Mouse (Mus musculus): ENCODE measurements at regions not wholly inside any gene's neighbourhood (a gene's known extent, or its start where the extent isn't known, plus 50 kb on each side); places are given as distances from the start of the nearest gene placed in this dataset.
"Not testable (repeated sequence)": the region's sequence is repeated elsewhere in the genome, so short reads cannot be mapped to it uniquely, and the experiment has no call there.

GRCm38 (mm10) chr9:25655767-25656513, 174.6 kb downstream of the Eepd1 start:
- peak; percentile 24 for DNase-seq

- no peak for DNase-seq
Measured at GRCm38 (mm10) chr9:25656534-25656933, 175.2 kb downstream of the Eepd1 start.

DNA sequence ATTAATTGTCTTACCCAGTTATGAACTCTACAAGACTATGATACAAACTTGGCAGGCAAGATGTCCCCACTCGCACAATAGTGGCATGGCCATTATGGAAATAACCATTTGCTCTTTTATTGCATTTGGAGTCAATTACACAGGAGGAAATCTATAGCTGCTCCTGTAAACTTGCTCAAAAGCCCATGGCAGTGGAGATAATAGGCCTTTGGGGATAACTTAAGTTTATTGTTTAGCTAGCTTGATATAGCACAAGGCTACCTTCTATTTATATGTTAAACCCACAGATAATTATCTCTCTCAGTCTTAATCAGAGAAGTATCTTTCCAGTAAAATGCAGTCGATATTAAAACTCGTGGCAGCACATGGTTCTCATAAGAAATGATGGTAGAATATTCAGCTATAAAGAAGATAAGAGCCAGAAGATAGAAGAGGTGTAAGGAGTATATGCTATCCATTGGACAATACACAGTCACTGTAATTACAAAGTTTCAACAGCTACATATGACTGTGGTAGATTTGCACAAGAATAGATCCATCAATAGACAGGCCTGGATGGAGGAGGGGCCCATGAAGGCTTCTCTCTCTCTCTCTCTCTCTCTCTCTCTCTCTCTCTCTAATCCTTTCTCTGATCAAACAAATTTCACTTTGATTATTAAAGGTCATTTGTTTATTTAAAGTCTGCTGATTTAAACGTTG, 202.4 kb downstream of the Eepd1 start:
- no peak for DNase-seq

DNA sequence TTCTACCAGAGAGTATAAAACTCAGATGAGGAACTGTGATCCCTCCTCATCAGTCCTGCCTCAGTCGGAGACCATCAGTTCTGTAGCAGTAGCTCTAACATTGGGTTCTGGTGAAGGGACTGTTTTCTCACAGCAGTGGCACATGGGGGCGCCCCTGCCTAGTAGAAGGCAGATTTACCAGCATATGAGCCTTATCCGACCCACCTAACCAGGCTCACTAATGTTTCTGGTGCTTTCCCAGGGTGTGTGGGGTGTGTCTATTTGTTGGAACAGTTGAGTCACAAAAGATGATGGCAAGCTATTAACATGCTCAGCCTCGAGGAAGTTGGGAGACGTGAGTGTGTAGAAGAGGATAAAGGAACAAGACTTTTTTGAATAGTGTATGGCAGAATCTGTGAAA, 212.3 kb downstream of the Eepd1 start:
- peak; percentile 14 for DNase-seq

GRCm38 (mm10) chr9:25695018-25695417, 213.7 kb downstream of the Eepd1 start:
- no peak for DNase-seq

DNA sequence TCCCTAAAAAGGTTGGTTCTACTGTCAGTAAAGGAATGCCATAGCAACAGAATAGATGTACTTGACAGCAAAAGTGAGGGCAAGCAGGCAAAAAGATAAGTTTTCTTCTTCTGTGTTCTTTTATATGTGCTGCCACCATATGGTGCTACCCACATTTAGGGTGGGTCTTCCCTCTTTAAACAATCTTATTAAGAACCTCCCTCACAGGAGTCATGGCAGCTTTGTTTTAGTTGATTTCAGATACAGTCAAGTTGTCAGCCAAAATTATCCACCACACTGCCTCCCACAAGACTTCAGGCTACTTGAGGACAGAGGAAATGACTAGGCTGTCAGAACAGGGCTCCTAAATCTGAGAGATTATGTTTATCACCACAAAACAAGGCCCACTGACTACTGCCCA, 232.3 kb downstream of the Eepd1 start:
- DNase-seq: no peak

GRCm38 (mm10) chr9:25744162-25744561, 262.8 kb downstream of the Eepd1 start:
- no peak for DNase-seq

DNA sequence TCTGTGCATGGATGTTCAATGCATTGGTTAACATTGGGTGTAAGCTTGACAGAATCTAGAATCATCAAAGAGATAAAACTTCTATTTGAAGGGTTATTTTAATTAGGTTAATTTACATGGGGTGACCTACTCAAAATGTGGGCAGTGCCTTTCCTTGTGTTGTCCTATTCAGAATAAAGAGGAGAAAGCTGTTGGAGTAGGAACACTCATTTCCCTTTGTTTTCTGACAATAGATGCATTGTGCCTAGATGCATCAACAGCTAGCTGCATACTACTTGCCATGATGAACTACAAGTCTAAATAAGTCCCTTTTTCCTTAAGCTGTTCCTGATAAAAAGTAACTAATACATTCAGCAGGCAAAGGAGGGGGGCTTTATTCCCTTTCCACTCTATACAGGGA, 269.8 kb downstream of the Eepd1 start:
- DNase-seq: no peak

GRCm38 (mm10) chr9:25773899-25774298, 292.6 kb downstream of the Eepd1 start:
- no peak for DNase-seq

DNA sequence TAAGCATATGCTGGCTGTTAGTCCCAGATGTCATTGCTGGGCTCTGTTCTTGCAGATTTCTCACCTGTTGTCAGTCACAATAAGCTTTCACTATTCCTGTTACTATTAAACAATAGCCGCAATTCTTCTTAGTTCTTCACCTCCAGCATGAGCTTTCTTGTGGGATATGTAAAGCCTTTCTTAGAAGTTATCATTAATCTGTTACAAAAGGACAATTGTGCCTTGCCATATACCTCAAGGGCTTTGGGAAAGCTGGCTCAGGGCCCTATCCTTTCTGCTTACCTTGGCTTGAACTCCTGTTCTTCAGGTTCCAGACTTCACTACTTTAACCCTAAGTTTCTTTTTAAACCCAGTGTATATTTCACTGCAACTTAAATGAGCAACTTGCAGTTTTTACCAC, 301.3 kb downstream of the Eepd1 start:
- no peak for DNase-seq

GRCm38 (mm10) chr9:25795142-25795910, 314.0 kb downstream of the Eepd1 start:
- DNase-seq: no peak

DNA sequence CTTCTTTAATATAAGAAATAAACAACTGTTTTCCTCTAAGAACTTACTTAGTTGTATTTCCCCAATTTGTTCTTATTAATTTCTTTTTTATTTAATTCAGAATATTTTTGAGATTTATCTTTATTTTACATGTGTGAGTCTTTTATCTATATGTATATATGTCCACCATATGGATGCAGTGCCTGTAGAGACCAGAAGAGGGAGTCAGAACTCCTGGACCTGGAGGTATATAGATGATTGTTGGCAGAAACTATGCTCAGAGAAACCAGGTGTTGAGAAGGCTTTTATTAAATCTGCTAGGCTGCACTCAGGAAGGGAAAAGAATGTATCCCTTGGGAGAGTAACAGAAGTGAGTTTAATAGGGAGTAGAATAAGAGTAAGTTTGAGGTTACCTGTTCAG, 328.2 kb downstream of the Eepd1 start:
- no peak for DNase-seq

GRCm38 (mm10) chr9:25833295-25833694, 351.9 kb downstream of the Eepd1 start:
- DNase-seq: no peak

DNA sequence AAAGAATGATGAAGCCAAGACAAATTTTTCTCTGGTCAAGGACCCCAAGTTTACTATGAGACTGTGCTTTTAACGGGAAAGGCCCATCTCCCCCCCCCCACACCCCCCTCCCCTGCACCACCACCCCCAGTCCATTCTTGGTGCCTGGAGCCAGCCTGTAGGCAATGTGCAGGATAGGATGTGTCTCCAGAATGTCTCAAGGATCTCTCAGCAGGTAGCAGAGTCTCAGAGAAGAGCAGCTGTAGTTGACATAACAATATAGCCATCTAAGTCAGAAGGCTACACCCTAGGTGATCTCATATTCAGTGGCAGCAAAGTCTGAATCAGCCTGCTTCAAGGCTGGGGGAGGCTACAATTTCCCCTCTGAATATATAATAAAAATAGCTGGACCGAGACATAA, 368.6 kb downstream of the Eepd1 start:
- DNase-seq: not testable (repeated sequence)

DNA sequence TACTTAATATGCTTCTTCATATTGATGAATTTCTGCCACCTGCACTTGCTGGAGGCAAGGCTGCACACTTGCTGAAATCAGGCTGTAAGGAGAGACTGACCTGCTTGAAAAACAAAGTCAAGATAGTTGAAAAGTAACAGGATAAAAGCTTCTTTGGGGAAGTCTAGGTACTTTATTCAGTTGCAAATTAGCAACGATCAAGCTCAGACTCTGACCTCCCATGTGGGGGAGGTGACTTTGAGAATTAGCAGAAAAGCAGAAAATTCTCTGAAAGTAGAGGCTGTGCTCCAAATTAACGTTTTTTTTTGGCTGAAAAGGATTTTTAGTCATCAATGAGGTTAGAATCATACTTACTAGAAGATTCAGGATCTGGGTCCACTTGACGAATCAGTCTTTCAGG, 369.3 kb downstream of the Eepd1 start:
- DNase-seq: not testable (repeated sequence)

DNA sequence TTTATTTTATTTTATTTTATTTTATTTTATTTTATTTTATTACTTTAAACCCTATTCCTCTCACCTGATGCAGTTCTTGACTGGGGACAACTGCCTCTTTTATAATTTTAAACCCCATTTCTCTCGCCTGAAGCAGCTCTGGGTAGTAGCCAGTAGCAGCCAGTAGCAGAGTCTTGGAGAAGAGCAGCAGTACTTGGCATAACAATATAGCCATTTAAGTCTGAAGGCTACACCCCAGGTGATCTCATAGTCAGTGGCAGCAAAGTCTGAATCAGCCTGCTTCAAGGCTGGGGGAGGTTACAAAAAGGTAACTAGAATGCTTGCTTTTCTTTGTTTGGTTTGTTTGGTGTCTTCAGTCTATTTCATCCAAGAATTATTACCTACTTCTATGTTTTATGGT, 373.2 kb downstream of the Eepd1 start:
- DNase-seq: no peak

DNA sequence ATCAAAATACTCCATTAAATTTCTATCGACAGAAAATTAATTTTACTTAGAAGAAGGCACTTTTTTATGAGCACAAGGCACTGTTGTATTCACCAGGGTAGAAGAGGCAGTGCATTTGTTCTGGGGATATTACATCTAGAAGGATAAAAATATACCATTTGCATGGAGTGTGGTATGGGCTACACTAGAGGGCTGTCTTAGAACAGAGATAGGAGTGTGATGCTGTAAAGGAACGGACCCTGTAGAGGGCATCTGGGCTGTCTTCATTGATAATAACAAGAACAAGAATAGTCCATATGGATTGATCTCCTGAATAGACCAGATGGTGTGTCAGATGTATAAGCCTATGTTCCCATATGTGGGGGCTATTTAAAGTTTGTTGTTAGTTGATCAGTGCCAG, 388.9 kb downstream of the Eepd1 start:
- DNase-seq: no peak

GRCm38 (mm10) chr9:25896333-25896905, 415.1 kb downstream of the Eepd1 start:
- DNase-seq: no peak
